Mouse (Mus musculus): ENCODE measurements around the gene Bcl2l1. TPM values are rescaled to one million over a fixed set of nuclear protein-coding genes. Genes with fewer than 3 reads are reported as not detected.

Gene Bcl2l1
- total and polyA plus RNA-seq, 3 experiments: 21.3 to 80.3 (median 34.5) TPM

DNA sequence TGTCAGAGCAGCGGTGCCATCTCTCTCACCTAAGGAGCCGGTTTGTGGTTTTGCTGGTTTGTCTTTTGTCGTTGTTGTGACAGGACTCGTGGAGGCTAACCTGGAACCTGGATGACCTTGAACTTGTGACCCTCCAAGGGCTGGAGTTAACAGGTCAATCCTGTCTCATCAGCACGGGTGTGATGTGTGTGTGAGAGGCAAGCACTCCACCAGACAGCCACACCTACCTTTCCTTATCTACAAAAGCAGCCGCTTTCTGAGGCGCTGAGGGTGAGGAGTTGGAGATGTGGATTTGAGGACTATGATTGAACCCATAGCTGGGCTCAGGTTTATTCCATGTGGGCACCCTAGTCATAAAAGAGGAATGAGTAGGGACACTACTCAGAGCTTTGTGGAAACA, 61.9 kb downstream of the Bcl2l1 start:
- Histone ChIP-seq H3K9ac (ENCODE audit: insufficient read depth, low read depth) (no peak overlapping the region), H3K79me2 (replicated peaks; ENCODE audit: control insufficient read depth, extremely low read depth, insufficient read depth, poor library complexity, severe bottlenecking) (no peaks in the 10 kb centered on the region), H3K9me3 (replicated peaks; ENCODE audit: low read length) (no peaks in the 10 kb centered on the region), H3K27ac (ENCODE audit: insufficient read depth, low read depth) (no peak overlapping the region), H3K4me1 (ENCODE audit: control insufficient read depth in 1 of 2, insufficient read depth in 2 of 2) (peaks cover 0 to 25% of the 10 kb centered on the region in 2 experiments; a peak in 2 of 4 replicates), H3K27me3 (replicated peaks) (peaks cover 13% of the 10 kb centered on the region), H3K4me3 (replicated peaks in 1 of 3; ENCODE audit: low read depth in 2 of 3, low read length in 2 of 3, poor library complexity in 1 of 3) (no peak overlapping the region), H3K4me2 (ENCODE audit: insufficient read depth, low read depth, poor library complexity, severe bottlenecking) (no peak overlapping the region), H3K36me3 (replicated peaks in 1 of 2; ENCODE audit: control insufficient read depth in 1 of 2, insufficient read depth in 1 of 2, low read length in 1 of 2) (no peaks in the 10 kb centered on the region)
- in situ Hi-C loops (cut with MboI; ENCODE audit: low pct_ligation_motif_present, low pct_unique_long_range_greater_than_20kb, low sequenced_read_pairs) (no loop called here), dilution Hi-C loops (cut with MboI; ENCODE audit: extremely low pct_ligation_motif_present, extremely low pct_unique_long_range_greater_than_20kb, low sequenced_read_pairs) (no loop called here)
- no peak for TF ChIP-seq CHD2 (IDR thresholded peaks at IDR 0.05; ENCODE audit: low read length)
- no peak for TF ChIP-seq UBTF (IDR thresholded peaks at IDR 0.05; ENCODE audit: low read depth, low read length)
- no peak for TF ChIP-seq SIN3A (IDR thresholded peaks at IDR 0.05; ENCODE audit: low read length)
- TF ChIP-seq IRF4 (IDR thresholded peaks at IDR 0.05; ENCODE audit: low read depth, low read length): no peak
- no peak for TF ChIP-seq POLR2AphosphoS2 (IDR thresholded peaks at IDR 0.05; ENCODE audit: low read depth, low read length)
- no peak for TF ChIP-seq KAT2A (IDR thresholded peaks at IDR 0.05; ENCODE audit: insufficient replicate concordance, low read length)
- no peak for TF ChIP-seq USF2 (conservative IDR thresholded peaks at IDR 0.05; ENCODE audit: low read depth, low read length)
- no peak for TF ChIP-seq TCF12 (IDR thresholded peaks at IDR 0.05; ENCODE audit: low read depth, low read length)
- TF ChIP-seq CHD1 (IDR thresholded peaks at IDR 0.05; ENCODE audit: low read depth, low read length): no peak
- TF ChIP-seq ETS1 (conservative IDR thresholded peaks at IDR 0.05; ENCODE audit: low read depth, low read length): no peak
- TF ChIP-seq JUND (conservative IDR thresholded peaks at IDR 0.05; ENCODE audit: low read depth, low read length): no peak
- no peak for TF ChIP-seq E2F4 (IDR thresholded peaks at IDR 0.05; ENCODE audit: insufficient replicate concordance, low read depth, low read length)
- TF ChIP-seq NELFE (IDR thresholded peaks at IDR 0.05; ENCODE audit: low read depth, low read length): no peak
- no peak for DNase-seq (ENCODE audit: extremely low read depth)

DNA sequence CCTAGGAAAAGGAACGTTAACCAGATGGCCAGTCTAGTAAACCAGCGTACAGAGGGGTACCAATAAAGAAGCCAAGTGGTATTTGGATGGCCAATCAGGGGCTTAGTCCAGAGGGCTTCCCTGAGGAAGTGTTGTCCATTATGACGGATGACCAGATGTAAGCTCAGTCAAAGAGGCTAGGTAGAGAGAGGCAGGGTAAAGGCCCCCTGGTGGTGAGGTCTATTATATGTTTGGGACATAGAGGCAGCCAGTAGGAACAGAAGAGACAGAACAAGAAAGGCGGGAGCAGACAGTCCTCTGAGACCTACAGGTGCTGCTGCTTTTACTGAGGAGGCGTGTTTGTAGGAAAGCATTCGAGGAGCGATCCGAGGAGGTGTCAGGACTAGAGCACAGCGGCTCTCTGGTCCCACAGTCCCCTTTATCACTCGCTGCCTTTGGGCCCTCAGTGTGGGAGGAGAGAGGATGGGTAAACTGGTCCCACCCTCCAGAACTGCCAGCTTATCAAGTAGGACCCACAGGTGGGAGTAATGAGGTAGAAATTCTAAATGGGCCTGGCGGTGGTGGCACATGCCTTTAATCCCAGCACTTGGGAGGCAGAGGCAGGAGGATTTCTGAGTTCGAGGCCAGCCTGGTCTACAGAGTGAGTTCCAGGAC, 63.8 kb downstream of the Bcl2l1 start:
- Histone ChIP-seq H3K36me3 (replicated peaks in 1 of 2; ENCODE audit: control insufficient read depth in 1 of 2, insufficient read depth in 1 of 2, low read length in 1 of 2) (no peaks in the 10 kb centered on the region), H3K4me2 (ENCODE audit: insufficient read depth, low read depth, poor library complexity, severe bottlenecking) (no peak overlapping the region), H3K4me3 (replicated peaks in 1 of 3; ENCODE audit: low read depth in 2 of 3, low read length in 2 of 3, poor library complexity in 1 of 3) (no peak overlapping the region), H3K27ac (ENCODE audit: insufficient read depth, low read depth) (no peak overlapping the region), H3K9ac (ENCODE audit: insufficient read depth, low read depth) (no peak overlapping the region), H3K79me2 (replicated peaks; ENCODE audit: control insufficient read depth, extremely low read depth, insufficient read depth, poor library complexity, severe bottlenecking) (no peaks in the 10 kb centered on the region), H3K27me3 (replicated peaks) (peaks cover 23% of the 10 kb centered on the region), H3K9me3 (replicated peaks; ENCODE audit: low read length) (no peaks in the 10 kb centered on the region), H3K4me1 (ENCODE audit: control insufficient read depth in 1 of 2, insufficient read depth in 2 of 2) (peaks cover 0 to 28% of the 10 kb centered on the region in 2 experiments; a peak in 2 of 4 replicates)
- in situ Hi-C loops (cut with MboI; ENCODE audit: low pct_ligation_motif_present, low pct_unique_long_range_greater_than_20kb, low sequenced_read_pairs) (no loop called here), dilution Hi-C loops (cut with MboI; ENCODE audit: extremely low pct_ligation_motif_present, extremely low pct_unique_long_range_greater_than_20kb, low sequenced_read_pairs) (no loop called here)
- peak; percentile 71 for DNase-seq (ENCODE audit: extremely low read depth)
- no peak for TF ChIP-seq ZC3H11A (IDR thresholded peaks at IDR 0.05; ENCODE audit: low read depth, low read length)
- TF ChIP-seq USF1 (IDR thresholded peaks at IDR 0.05; ENCODE audit: low read depth, low read length): no peak
- TF ChIP-seq ELF1 (IDR thresholded peaks at IDR 0.05; ENCODE audit: low read depth, low read length): 0 out of 2 replicates have a peak, but pooled peaks have one; percentile 26
- no peak for TF ChIP-seq SIN3A (IDR thresholded peaks at IDR 0.05; ENCODE audit: low read length)
- no peak for TF ChIP-seq JUND (conservative IDR thresholded peaks at IDR 0.05; ENCODE audit: low read depth, low read length)
- no peak for TF ChIP-seq USF2 (conservative IDR thresholded peaks at IDR 0.05; ENCODE audit: low read depth, low read length)
- TF ChIP-seq MYC (IDR thresholded peaks at IDR 0.05; ENCODE audit: low read depth, low read length): no peak
- TF ChIP-seq RAD21 (IDR thresholded peaks at IDR 0.05; ENCODE audit: low read depth, low read length): peak; percentile 39
- no peak for TF ChIP-seq MEF2A (IDR thresholded peaks at IDR 0.05; ENCODE audit: borderline replicate concordance, low read depth, low read length)
- no peak for TF ChIP-seq MAFK (IDR thresholded peaks at IDR 0.05; ENCODE audit: insufficient replicate concordance, low read length)
- TF ChIP-seq MAZ (IDR thresholded peaks at IDR 0.05; ENCODE audit: low read depth, low read length): no peak
- no peak for TF ChIP-seq E2F4 (IDR thresholded peaks at IDR 0.05; ENCODE audit: insufficient replicate concordance, low read depth, low read length)
- no peak for TF ChIP-seq KAT2A (IDR thresholded peaks at IDR 0.05; ENCODE audit: insufficient replicate concordance, low read length)
- no peak for TF ChIP-seq BHLHE40 (IDR thresholded peaks at IDR 0.05; ENCODE audit: low read depth, low read length)
- no peak for TF ChIP-seq CHD1 (IDR thresholded peaks at IDR 0.05; ENCODE audit: low read depth, low read length)
- no peak for TF ChIP-seq UBTF (IDR thresholded peaks at IDR 0.05; ENCODE audit: low read depth, low read length)
- TF ChIP-seq ZKSCAN1 (IDR thresholded peaks at IDR 0.05; ENCODE audit: borderline replicate concordance, low read depth, low read length): no peak
- no peak for TF ChIP-seq MAX (IDR thresholded peaks at IDR 0.05; ENCODE audit: low read length)
- TF ChIP-seq EP300 (IDR thresholded peaks at IDR 0.05; ENCODE audit: low read length): no peak
- no peak for TF ChIP-seq TBP (conservative IDR thresholded peaks at IDR 0.05; ENCODE audit: low read depth, low read length)
- no peak for TF ChIP-seq CHD2 (IDR thresholded peaks at IDR 0.05; ENCODE audit: low read length)
- no peak for TF ChIP-seq POLR2A (IDR thresholded peaks at IDR 0.05; ENCODE audit: low read depth, low read length)
- TF ChIP-seq POLR2AphosphoS2 (IDR thresholded peaks at IDR 0.05; ENCODE audit: low read depth, low read length): no peak
- TF ChIP-seq RCOR1 (conservative IDR thresholded peaks at IDR 0.05; ENCODE audit: low read depth, low read length): no peak
- no peak for TF ChIP-seq PAX5 (IDR thresholded peaks at IDR 0.05; ENCODE audit: low read length)
- TF ChIP-seq NRF1 (IDR thresholded peaks at IDR 0.05; ENCODE audit: low read depth, low read length): no peak
- no peak for TF ChIP-seq NELFE (IDR thresholded peaks at IDR 0.05; ENCODE audit: low read depth, low read length)
- no peak for TF ChIP-seq IRF4 (IDR thresholded peaks at IDR 0.05; ENCODE audit: low read depth, low read length)
- TF ChIP-seq CTCF (conservative IDR thresholded peaks at IDR 0.05 in 1 of 2, IDR thresholded peaks at IDR 0.05 in 1 of 2; ENCODE audit: low read depth in 2 of 2, low read length in 2 of 2): peak; percentile 59 to 80

Data from CH12.LX (cell line).